Mouse (Mus musculus): ENCODE measurements around the gene H2-T23.
"Not testable (repeated sequence)": the region's sequence is repeated elsewhere in the genome, so short reads cannot be mapped to it uniquely, and the experiment has no call there.

- not testable (repeated sequence) for TF ChIP-seq TAL1, GATA1 (IDR thresholded peaks at IDR 0.05; ENCODE audit: low read length)
Observed at GRCm38 (mm10) chr17:36034524-36034923, 1.9 kb upstream of the H2-T23 start.
